Mouse (Mus musculus): ENCODE measurements around the gene Ppm1l. TPM values are rescaled to one million over a fixed set of nuclear protein-coding genes. Genes with fewer than 3 reads are reported as not detected.

Gene Ppm1l
- polyA plus RNA-seq, 1 experiment from 2014 or later, result 5.8 TPM

DNA sequence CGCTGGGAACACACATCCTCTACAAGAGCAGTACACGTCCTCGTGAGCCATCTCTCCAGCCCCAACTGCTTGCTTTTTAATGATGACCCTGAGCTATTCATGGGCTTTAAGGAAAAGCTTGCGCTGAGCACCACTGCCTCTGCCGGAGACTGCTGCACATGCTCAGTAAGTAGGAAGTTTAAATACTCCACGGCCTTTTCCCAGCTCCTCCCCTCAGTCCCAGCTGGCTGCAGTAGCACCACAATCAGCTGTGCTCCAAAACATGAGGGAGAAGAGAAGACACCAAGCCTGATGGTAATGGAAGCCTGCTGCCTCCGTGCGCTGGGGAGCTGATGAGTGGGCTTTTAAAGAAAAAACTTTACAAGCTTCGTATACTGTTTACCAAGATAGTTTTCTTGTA lies 277.4 kb downstream of the Ppm1l start:
- Histone ChIP-seq H3K27me3 (ENCODE audit: insufficient read depth, poor library complexity, severe bottlenecking) (no peaks in the 10 kb centered on the region), H3K4me1 (peaks cover 19% of the 10 kb centered on the region; the same call in 1 of the 2 replicates), H3K36me3 (no peaks in the 10 kb centered on the region), H3K9me3 (no peaks in the 10 kb centered on the region), H3K4me3 (no peak overlapping the region), H3K27ac (no peak overlapping the region)
- WGBS, result 69% methylated on average over 9 of the region's 9 CpGs
- DNase-seq (ENCODE audit: low spot score), result peak; percentile 70

DNA sequence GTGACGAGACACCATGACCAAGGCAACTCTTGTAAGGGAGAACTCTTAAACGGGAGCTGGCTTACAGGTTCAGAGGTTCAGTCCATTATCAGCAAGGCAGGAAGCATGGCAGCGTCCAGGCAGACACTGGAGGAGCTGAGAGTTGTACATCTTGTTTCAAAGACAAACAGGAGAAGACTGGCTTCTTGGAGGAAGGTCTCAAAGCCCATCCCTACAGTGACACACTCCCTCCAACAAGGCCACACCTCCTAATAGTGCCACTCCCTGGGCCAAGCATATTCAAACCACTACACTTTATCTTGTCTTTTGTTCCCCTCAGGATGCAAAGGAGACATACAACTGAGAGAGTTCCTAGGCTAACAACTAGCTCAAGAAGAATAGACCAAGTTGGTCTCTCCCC lies 279.5 kb downstream of the Ppm1l start:
- peaks cover 18% of the 10 kb centered on the region; the same call in 1 of the 2 replicates for H3K4me1 ChIP-seq
- no peaks in the 10 kb centered on the region for H3K27me3 ChIP-seq (ENCODE audit: insufficient read depth, poor library complexity, severe bottlenecking)
- H3K27ac ChIP-seq, result no peak overlapping the region
- H3K9me3 ChIP-seq, result no peaks in the 10 kb centered on the region
- WGBS, result 64% methylated on average over 3 of the region's 3 CpGs
- no peaks in the 10 kb centered on the region for H3K36me3 ChIP-seq
- DNase-seq (ENCODE audit: low spot score), result peak; percentile 72
- H3K4me3 ChIP-seq, result no peak overlapping the region

DNA sequence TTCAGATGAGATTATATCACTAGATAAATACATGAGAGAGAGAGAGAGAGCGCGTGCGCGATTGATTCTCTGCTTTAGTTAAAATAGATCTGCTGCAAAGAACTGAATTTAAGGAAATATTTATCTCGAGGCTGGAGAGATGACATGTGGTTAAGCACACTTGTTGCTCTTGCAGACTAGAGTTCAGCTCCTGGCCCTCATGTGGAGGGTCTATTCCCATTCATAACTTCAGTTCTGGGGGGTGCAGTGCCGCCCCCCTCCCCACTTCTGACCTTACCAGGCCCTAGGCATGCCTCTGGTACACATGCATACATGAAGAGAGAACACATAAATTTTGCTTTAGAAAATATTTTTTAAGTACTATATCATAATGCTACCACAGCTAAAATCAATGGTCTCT lies 280.6 kb downstream of the Ppm1l start:
- peak overlapping the region; percentile 80; the same call in 1 of the 2 replicates for H3K4me3 ChIP-seq
- no peaks in the 10 kb centered on the region for H3K36me3 ChIP-seq
- no peaks in the 10 kb centered on the region for H3K9me3 ChIP-seq
- no peaks in the 10 kb centered on the region for H3K27me3 ChIP-seq (ENCODE audit: insufficient read depth, poor library complexity, severe bottlenecking)
- DNase-seq (ENCODE audit: low spot score), result peak; percentile 51
- H3K27ac ChIP-seq, result no peak overlapping the region
- peaks cover 18% of the 10 kb centered on the region; the same call in 1 of the 2 replicates for H3K4me1 ChIP-seq
- WGBS, result 88% methylated on average over 6 of the region's 6 CpGs

DNA sequence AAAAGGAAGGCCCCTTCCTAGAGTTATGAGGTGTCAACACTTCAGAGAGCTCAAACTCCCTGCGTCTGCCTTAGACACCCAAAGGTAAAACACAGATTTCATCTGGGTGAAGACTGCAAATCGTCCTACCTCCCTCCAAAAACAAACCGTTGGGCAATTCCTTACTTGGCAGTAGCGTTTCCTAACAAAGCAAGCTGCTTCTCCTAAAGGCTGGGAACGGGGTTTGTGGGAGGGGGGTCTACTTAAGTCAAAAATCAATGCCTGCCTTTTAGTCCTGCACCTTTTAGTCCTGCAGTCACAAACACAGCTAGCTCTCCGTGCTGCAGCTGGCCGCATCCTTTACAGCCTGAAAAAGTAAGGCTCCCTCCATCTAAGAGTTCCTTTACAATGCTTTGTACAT lies 281.2 kb downstream of the Ppm1l start:
- Histone ChIP-seq H3K27ac (peak overlapping the region; percentile 92), H3K9me3 (no peaks in the 10 kb centered on the region), H3K4me1 (peaks cover 18% of the 10 kb centered on the region; the same call in 1 of the 2 replicates), H3K4me3 (peak overlapping the region; percentile 80), H3K36me3 (no peaks in the 10 kb centered on the region), H3K27me3 (ENCODE audit: insufficient read depth, poor library complexity, severe bottlenecking) (no peaks in the 10 kb centered on the region)
- 8% methylated on average over 7 of the region's 7 CpGs for WGBS
- peak; percentile 60 for DNase-seq (ENCODE audit: low spot score)

DNA sequence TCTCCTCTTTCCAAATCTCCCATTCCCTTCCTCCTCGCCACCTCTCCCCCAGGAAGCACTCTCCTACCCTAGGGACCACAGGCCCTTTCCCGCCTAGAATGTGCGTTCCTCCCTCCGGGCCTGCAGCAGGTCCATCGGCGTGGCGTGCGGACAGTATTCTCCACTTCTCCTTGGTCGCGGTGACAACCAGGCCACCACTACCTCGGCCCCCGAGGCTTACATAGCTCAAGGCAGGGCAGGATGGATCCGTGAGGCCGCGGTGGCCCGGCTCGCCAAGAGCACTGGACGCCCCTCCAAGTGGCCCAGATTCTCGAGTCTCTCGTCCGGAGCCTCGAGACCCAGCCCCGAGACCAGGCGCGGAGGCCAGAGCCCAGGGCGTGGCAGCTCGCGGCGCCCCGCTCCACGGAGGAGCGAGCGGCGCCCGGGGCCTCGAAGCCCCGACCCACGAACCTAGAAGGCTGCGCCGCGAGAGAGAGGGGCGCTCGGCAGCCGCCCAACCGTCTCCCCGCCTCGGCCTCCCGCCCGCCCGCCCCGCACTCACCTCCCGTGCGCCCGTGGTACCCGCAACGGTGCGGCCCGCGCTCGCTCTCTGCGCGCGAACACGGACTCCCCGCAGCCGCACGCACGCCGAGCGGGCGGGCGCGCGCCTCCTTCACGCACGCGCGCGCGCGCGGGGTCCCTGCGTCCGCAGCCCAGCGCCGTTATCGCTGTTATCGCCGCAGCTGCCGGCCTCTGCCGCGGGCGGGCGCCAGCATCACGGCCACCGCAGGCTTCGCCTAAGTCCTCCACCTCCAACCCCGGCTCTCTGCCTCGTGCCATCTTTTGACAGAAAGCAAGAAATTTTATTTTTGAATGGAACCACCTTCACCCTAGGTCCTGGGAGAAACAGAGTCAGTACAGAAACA lies 281.9 kb downstream of the Ppm1l start, which contains the start of gene B3galnt1:
Gene B3galnt1, minus strand, starts transcription at position 700 of the 905 bp plus-strand sequence.
- no peaks in the 10 kb centered on the region for H3K9me3 ChIP-seq
- no peaks in the 10 kb centered on the region for H3K36me3 ChIP-seq

DNA sequence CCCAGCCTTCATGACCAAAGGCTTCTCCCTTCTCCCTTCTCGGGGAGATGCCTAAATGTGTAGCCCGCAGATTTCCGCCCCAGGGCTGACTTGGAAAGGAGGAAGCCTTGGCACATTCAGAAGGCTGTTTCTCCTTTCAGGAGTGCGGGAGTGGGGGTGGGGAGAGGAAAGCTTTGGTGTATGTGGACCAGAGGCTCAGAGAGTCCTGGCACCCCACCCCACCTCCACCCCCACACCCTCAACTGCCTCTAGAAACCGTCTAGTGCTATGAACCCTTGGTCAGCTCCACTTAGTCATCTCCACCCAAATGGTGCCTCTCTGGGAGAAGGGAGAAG lies 282.5 kb downstream of the Ppm1l start:
- Histone ChIP-seq H3K27me3 (ENCODE audit: insufficient read depth, poor library complexity, severe bottlenecking) (no peaks in the 10 kb centered on the region), H3K9me3 (no peaks in the 10 kb centered on the region), H3K4me1 (peaks cover 16% of the 10 kb centered on the region; the same call in 1 of the 2 replicates), H3K36me3 (no peaks in the 10 kb centered on the region), H3K27ac (peak overlapping the region; percentile 92), H3K4me3 (peak overlapping the region; percentile 80)
- DNase-seq (ENCODE audit: low spot score), result no peak
- WGBS, result 14% methylated on average over 5 of the region's 5 CpGs

More for the DNA sequence above, 281.9 kb downstream of the Ppm1l start, which contains the start of gene B3galnt1:
- H3K4me3 ChIP-seq, result peak within 1 kb of the TSS; percentile 80
- H3K27me3 ChIP-seq (ENCODE audit: insufficient read depth, poor library complexity, severe bottlenecking), result no peaks in the 10 kb centered on the region
- H3K4me1 ChIP-seq, result peaks cover 18% of the 10 kb centered on the region; the same call in 1 of the 2 replicates
- WGBS, result under 1% methylated on average over 95 of the region's 99 CpGs
- peak within 1 kb of the TSS; percentile 92 for H3K27ac ChIP-seq
- peak; percentile 79 for DNase-seq (ENCODE audit: low spot score)

DNA sequence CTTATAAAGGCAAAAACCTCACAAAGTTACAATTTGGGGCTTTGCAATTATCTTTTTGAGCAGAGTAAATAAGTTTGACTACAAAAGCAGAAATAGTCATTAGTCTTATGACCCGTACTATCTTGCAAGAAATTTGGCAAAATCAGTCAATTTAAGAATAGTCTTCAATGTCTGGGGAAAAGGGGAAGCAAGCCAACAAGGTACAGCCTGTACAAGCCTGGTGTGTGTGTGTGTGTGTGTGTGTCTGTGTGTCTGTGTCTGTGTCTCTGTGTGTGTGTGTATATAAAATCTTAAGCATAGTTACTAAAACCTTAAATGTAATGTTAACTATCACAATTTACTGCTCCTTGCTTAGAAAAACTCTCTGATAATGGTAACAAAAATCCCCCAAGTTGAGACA lies 290.3 kb downstream of the Ppm1l start:
- peak; percentile 1 for DNase-seq (ENCODE audit: low spot score)
- no peaks in the 10 kb centered on the region for H3K27me3 ChIP-seq (ENCODE audit: insufficient read depth, poor library complexity, severe bottlenecking)
- no peaks in the 10 kb centered on the region for H3K9me3 ChIP-seq
- H3K4me3 ChIP-seq, result no peak overlapping the region
- H3K36me3 ChIP-seq, result no peaks in the 10 kb centered on the region
- 83% methylated on average over 1 of the region's 1 CpGs for WGBS
- no peak overlapping the region for H3K27ac ChIP-seq
- H3K4me1 ChIP-seq, result no peaks in the 10 kb centered on the region

DNA sequence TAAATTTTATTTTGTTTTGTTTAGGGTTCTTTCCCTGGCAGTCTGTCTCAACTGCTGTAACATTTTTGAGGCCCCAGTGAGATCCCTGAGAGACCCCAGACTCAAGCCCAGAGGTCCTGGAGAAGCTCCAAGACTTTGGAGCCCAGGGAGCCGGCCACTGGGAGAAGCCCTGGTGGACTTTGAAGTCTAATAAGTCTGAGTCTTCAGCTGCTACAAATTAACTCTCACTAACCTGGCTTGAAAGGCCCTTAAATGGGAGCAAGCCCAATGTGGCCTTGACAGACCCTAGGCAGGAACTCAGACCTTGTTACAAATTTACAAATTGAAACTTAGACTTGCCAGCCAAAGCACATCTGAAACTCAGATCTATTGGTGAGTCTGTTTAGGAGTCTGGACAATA lies 290.8 kb downstream of the Ppm1l start:
- DNase-seq (ENCODE audit: low spot score), result no peak
- Histone ChIP-seq H3K9me3 (no peaks in the 10 kb centered on the region), H3K27me3 (ENCODE audit: insufficient read depth, poor library complexity, severe bottlenecking) (no peaks in the 10 kb centered on the region), H3K27ac (no peak overlapping the region), H3K4me1 (no peaks in the 10 kb centered on the region), H3K36me3 (no peaks in the 10 kb centered on the region), H3K4me3 (no peak overlapping the region)
- WGBS, result 53% methylated on average over 1 of the region's 1 CpGs

DNA sequence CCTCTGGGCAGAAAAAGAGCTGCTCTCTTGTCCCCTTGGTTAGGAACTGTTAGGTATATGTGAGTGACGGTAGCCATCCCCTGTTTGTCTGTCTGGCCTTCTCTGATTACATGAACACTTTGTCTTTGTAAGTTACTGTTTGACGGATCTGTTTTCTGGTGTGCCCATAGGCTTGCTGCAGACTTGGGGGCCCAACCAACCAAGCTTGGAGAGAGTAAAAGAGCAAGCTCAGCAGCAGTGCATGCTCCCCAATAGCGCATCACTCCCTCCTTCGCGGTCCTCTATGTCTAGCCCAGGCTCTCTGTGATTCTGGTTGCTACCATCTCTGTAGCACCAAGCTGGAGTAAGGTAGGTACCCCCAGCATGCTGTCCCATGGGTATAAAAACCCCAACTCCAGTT lies 291.2 kb downstream of the Ppm1l start:
- Histone ChIP-seq H3K27ac (no peak overlapping the region), H3K27me3 (ENCODE audit: insufficient read depth, poor library complexity, severe bottlenecking) (no peaks in the 10 kb centered on the region), H3K36me3 (no peaks in the 10 kb centered on the region), H3K9me3 (no peaks in the 10 kb centered on the region), H3K4me1 (no peaks in the 10 kb centered on the region), H3K4me3 (no peak overlapping the region)
- 85% methylated on average over 5 of the region's 5 CpGs for WGBS
- DNase-seq (ENCODE audit: low spot score), result peak; percentile 45

Other genes with a start within 250 kb of the Ppm1l start
- 26.3 and 34.8 TPM in 2 replicates for gene Kpna4, start 189.7 kb upstream of the Ppm1l start, polyA plus RNA-seq (2016; fragmentation: Nextera tagmentation; extraction: Ambion mirVana)
- not detected in 2 replicates for gene Arl14, start 94.4 kb upstream of the Ppm1l start, polyA plus RNA-seq (2016; fragmentation: Nextera tagmentation; extraction: Ambion mirVana)